Mouse (Mus musculus) liver, embryonic 14.5 days (tissue): Measurements from ENCODE around the gene Crp. TPM values are rescaled to one million over a fixed set of nuclear protein-coding genes. Genes with fewer than 3 reads are reported as not detected.

Source experiments
- ATAC-seq: fragments of 200-750 bp; cut with Nextera tagmentation; 2 replicates; pipeline ENCODE4 v1.8.0; 2017; ENCODE audit warnings: moderate number of reproducible peaks, mild to moderate bottlenecking, moderate library complexity; ENCODE audit not compliant: insufficient read depth
- DNase-seq, 3 experiments: peaks; one replicate each; pipeline ENCODE4 v3.0.0-alpha.2; 2012 to 2013; ENCODE audit warnings: low read depth in 3 of 3, low spot score in 3 of 3
- H3K27ac ChIP-seq: fragments of 300-500 bp; sonication (generic); 2 replicates; pipeline ENCODE4 v1.5.1; 2014; ENCODE audit warnings: moderate library complexity, mild to moderate bottlenecking, control low read depth, inconsistent platforms
- H3K27me3 ChIP-seq: fragments of 300-500 bp; sonication (generic); 2 replicates; pipeline ENCODE4 v1.6.1; 2014; ENCODE audit warnings: mild to moderate bottlenecking, low read length, moderate library complexity; ENCODE audit not compliant: control insufficient read depth, insufficient read depth
- H3K36me3 ChIP-seq: fragments of 300-500 bp; sonication (generic); replicated peaks from 2 replicates; pipeline ENCODE4 v1.6.1; 2014; ENCODE audit warnings: low read depth; ENCODE audit not compliant: control insufficient read depth, insufficient read depth
- H3K4me1 ChIP-seq, 2 experiments: fragments of 200-500 bp in 1 of 2; fragments of 300-500 bp in 1 of 2; sonication (generic) in 1 of 2; replicated peaks; 2 replicates each; pipeline ENCODE4 v1.6.1; 2012 to 2014; ENCODE audit warnings: antibody characterized with exemption in 1 of 2, inconsistent platforms in 1 of 2, low read length in 1 of 2; ENCODE audit not compliant: control insufficient read depth in 2 of 2, insufficient read depth in 2 of 2
- H3K4me2 ChIP-seq: fragments of 300-500 bp; sonication (generic); 2 replicates; pipeline ENCODE4 v1.6.1; 2014; ENCODE audit warnings: low read depth, mild to moderate bottlenecking, control low read depth, moderate library complexity
- H3K4me3 ChIP-seq, 2 experiments: fragments of 200-500 bp in 1 of 2; fragments of 300-500 bp in 1 of 2; sonication (generic) in 1 of 2; 2 replicates each; pipeline ENCODE4 v1.5.1; 2012 to 2014; ENCODE audit warnings: low read depth in 2 of 2, low read length in 2 of 2, mild to moderate bottlenecking in 2 of 2, control low read depth in 1 of 2, inconsistent platforms in 1 of 2, moderate library complexity in 1 of 2; ENCODE audit not compliant: insufficient read depth in 1 of 2
- H3K9ac ChIP-seq: fragments of 300-500 bp; sonication (generic); replicated peaks from 2 replicates; pipeline ENCODE4 v1.6.1; 2014; ENCODE audit warnings: mild to moderate bottlenecking, control low read depth, moderate library complexity
- H3K9me3 ChIP-seq: fragments of 300-500 bp; sonication (generic); 2 replicates; pipeline ENCODE4 v1.6.1; 2016; ENCODE audit warnings: low read length, mixed read lengths; ENCODE audit not compliant: control insufficient read depth
- CTCF ChIP-seq: IDR thresholded peaks from 2 replicates; pipeline ENCODE4 v1.5.1; 2016; ENCODE audit warnings: antibody characterized with exemption, low read depth, control low read depth
- EP300 ChIP-seq: IDR thresholded peaks from 2 replicates; pipeline ENCODE4 v1.6.1; 2016; ENCODE audit warnings: antibody characterized with exemption, low read depth
- WGBS: fragments of 180-500 bp; shearing (Covaris S2); extraction: QIAGEN DNeasy Blood & Tissue Kit; methylation state at CpG from one replicate; pipeline ENCODE4 v1.1.7; 2014; ENCODE audit not compliant: insufficient replicate concordance; 5-methylcytosine and 5-hydroxymethylcytosine counted together
- polyA plus RNA-seq, 2 experiments: library from polyadenylated mRNA; depleted of rRNA in 1 of 2; stranded (reverse) in 1 of 2; unstranded in 1 of 2; fragments of >200 nt; fragmentation: Nextera tagmentation in 1 of 2; extraction: Ambion mirVana in 1 of 2; gene quantifications; 2 replicates each; pipeline versions ENCODE4 v1.2.1 to v1.2.3; 2012 to 2014

The Crp gene
- polyA plus RNA-seq, 2 experiments: 10.8 to 39.0 TPM

GRCm38 (mm10) chr1:172828975-172829374, 131.1 kb downstream of the Crp start:
- H3K4me1 ChIP-seq: no peaks in the 10 kb centered on the region
- ATAC-seq: no peak
- H3K4me2 ChIP-seq: no peak overlapping the region
- no peak overlapping the region for H3K4me3 ChIP-seq
- TF ChIP-seq CTCF: no peak
- TF ChIP-seq EP300: no peak
- H3K9ac ChIP-seq: no peak overlapping the region
- no peaks in the 10 kb centered on the region for H3K9me3 ChIP-seq
- DNase-seq: no peak
- no peaks in the 10 kb centered on the region for H3K36me3 ChIP-seq
- no peaks in the 10 kb centered on the region for H3K27me3 ChIP-seq
- 50% methylated on average over 2 of the region's 2 CpGs for WGBS
- no peak overlapping the region for H3K27ac ChIP-seq

GRCm38 (mm10) chr1:172847044-172847761, 149.3 kb downstream of the Crp start:
- H3K36me3 ChIP-seq: no peaks in the 10 kb centered on the region
- no peak overlapping the region for H3K4me3 ChIP-seq
- DNase-seq (no peak), ATAC-seq (no peak)
- H3K9ac ChIP-seq: no peak overlapping the region
- no peak overlapping the region for H3K27ac ChIP-seq
- no peaks in the 10 kb centered on the region for H3K9me3 ChIP-seq
- H3K4me1 ChIP-seq: no peaks in the 10 kb centered on the region
- no peak overlapping the region for H3K4me2 ChIP-seq
- TF ChIP-seq EP300 (no peak), CTCF (no peak)
- WGBS: 43% methylated on average over 2 of the region's 2 CpGs
- no peaks in the 10 kb centered on the region for H3K27me3 ChIP-seq

GRCm38 (mm10) chr1:172848171-172848570, 150.3 kb downstream of the Crp start:
- H3K4me1 ChIP-seq: no peaks in the 10 kb centered on the region
- H3K27me3 ChIP-seq: no peaks in the 10 kb centered on the region
- no peak overlapping the region for H3K27ac ChIP-seq
- no peak overlapping the region for H3K4me2 ChIP-seq
- WGBS: 48% methylated on average over 2 of the region's 2 CpGs
- TF ChIP-seq CTCF: no peak
- no peak for DNase-seq
- H3K36me3 ChIP-seq: no peaks in the 10 kb centered on the region
- H3K4me3 ChIP-seq: no peak overlapping the region
- ATAC-seq: no peak
- no peaks in the 10 kb centered on the region for H3K9me3 ChIP-seq
- no peak overlapping the region for H3K9ac ChIP-seq

- no peak overlapping the region for H3K9ac ChIP-seq
- 56% methylated on average over 4 of the region's 4 CpGs for WGBS
- H3K36me3 ChIP-seq: no peaks in the 10 kb centered on the region
- H3K4me1 ChIP-seq: no peaks in the 10 kb centered on the region
- no peaks in the 10 kb centered on the region for H3K27me3 ChIP-seq
- H3K4me2 ChIP-seq: no peak overlapping the region
- H3K27ac ChIP-seq: no peak overlapping the region
- ATAC-seq: no peak
- TF ChIP-seq CTCF: no peak
- no peak for TF ChIP-seq EP300
- H3K9me3 ChIP-seq: no peaks in the 10 kb centered on the region
- no peak overlapping the region for H3K4me3 ChIP-seq
- no peak for DNase-seq
Observed at GRCm38 (mm10) chr1:172875265-172875664, 177.4 kb downstream of the Crp start.

- no peak overlapping the region for H3K4me3 ChIP-seq
Observed at GRCm38 (mm10) chr1:172876675-172877074, 178.8 kb downstream of the Crp start.

More at GRCm38 (mm10) chr1:172876675-172877074, 178.8 kb downstream of the Crp start:
- H3K27ac ChIP-seq: no peak overlapping the region
- H3K4me1 ChIP-seq: no peaks in the 10 kb centered on the region
- no peak overlapping the region for H3K4me2 ChIP-seq
- no peaks in the 10 kb centered on the region for H3K36me3 ChIP-seq
- WGBS: 66% methylated on average over 1 of the region's 1 CpGs
- ATAC-seq (no peak), DNase-seq (no peak)
- TF ChIP-seq CTCF: no peak
- no peak for TF ChIP-seq EP300
- H3K9me3 ChIP-seq: no peaks in the 10 kb centered on the region
- no peak overlapping the region for H3K9ac ChIP-seq
- H3K27me3 ChIP-seq: no peaks in the 10 kb centered on the region

Other genes with a start within 250 kb of the Crp start
- gene Slamf9, start 222.7 kb upstream of the Crp start, polyA plus RNA-seq (2012; rRNA removed): 0.92 and 1.5 TPM in 2 replicates
- gene Slamf9, start 222.7 kb upstream of the Crp start, polyA plus RNA-seq (2014; fragmentation: Nextera tagmentation; extraction: Ambion mirVana): 1.5 and 1.9 TPM in 2 replicates
- gene Igsf9, start 216.3 kb upstream of the Crp start, polyA plus RNA-seq (2012; rRNA removed): 2.1 and 2.8 TPM in 2 replicates
- 0.60 and 1.0 TPM in 2 replicates for gene Igsf9, start 216.3 kb upstream of the Crp start, polyA plus RNA-seq (2014; fragmentation: Nextera tagmentation; extraction: Ambion mirVana)
- 75.1 and 88.2 TPM in 2 replicates for gene Tagln2, start 198.0 kb upstream of the Crp start, polyA plus RNA-seq (2012; rRNA removed)
- 94.4 and 97.5 TPM in 2 replicates for gene Tagln2, start 198.0 kb upstream of the Crp start, polyA plus RNA-seq (2014; fragmentation: Nextera tagmentation; extraction: Ambion mirVana)
- 0.15 and 0.28 TPM in 2 replicates for gene Cfap45, start 177.3 kb upstream of the Crp start, polyA plus RNA-seq (2012; rRNA removed)
- 0.22 and 0.29 TPM in 2 replicates for gene Cfap45, start 177.3 kb upstream of the Crp start, polyA plus RNA-seq (2014; fragmentation: Nextera tagmentation; extraction: Ambion mirVana)
- gene Vsig8, start 142.1 kb upstream of the Crp start, polyA plus RNA-seq (2012; rRNA removed): not detected in 2 replicates
- not detected in 2 replicates for gene Vsig8, start 142.1 kb upstream of the Crp start, polyA plus RNA-seq (2014; fragmentation: Nextera tagmentation; extraction: Ambion mirVana)
- gene Slamf8, start 107.5 kb upstream of the Crp start, polyA plus RNA-seq (2012; rRNA removed): 0.11 and 0.15 TPM in 2 replicates
- 0.09 TPM in 1 of 2 replicates, not detected in the other for gene Slamf8, start 107.5 kb upstream of the Crp start, polyA plus RNA-seq (2014; fragmentation: Nextera tagmentation; extraction: Ambion mirVana)
- not detected in 2 replicates for gene Fcrl6, start 95.5 kb upstream of the Crp start, polyA plus RNA-seq (2012; rRNA removed)
- not detected in 2 replicates for gene Fcrl6, start 95.5 kb upstream of the Crp start, polyA plus RNA-seq (2014; fragmentation: Nextera tagmentation; extraction: Ambion mirVana)
- gene Dusp23, start 65.1 kb upstream of the Crp start, polyA plus RNA-seq (2012; rRNA removed): 3.0 and 3.8 TPM in 2 replicates
- gene Dusp23, start 65.1 kb upstream of the Crp start, polyA plus RNA-seq (2014; fragmentation: Nextera tagmentation; extraction: Ambion mirVana): 4.0 and 5.7 TPM in 2 replicates
- 9.8 and 14.4 TPM in 2 replicates for gene Apcs, start 197.0 kb downstream of the Crp start, polyA plus RNA-seq (2012; rRNA removed)
- 48.5 and 64.3 TPM in 2 replicates for gene Apcs, start 197.0 kb downstream of the Crp start, polyA plus RNA-seq (2014; fragmentation: Nextera tagmentation; extraction: Ambion mirVana)